Mouse (Mus musculus) ES-E14 (cell line): ENCODE results near the gene Szrd1. TPM values are rescaled to one million over a fixed set of nuclear protein-coding genes. Genes with fewer than 3 reads are reported as not detected.

Experiments used
- DNase-seq: peaks from one replicate; pipeline ENCODE4 v3.0.0-alpha.2; 2013; ENCODE audit warnings: low read depth, low spot score
- H3K27ac ChIP-seq: 2 replicates; pipeline ENCODE4 v1.5.1; 2012; ENCODE audit warnings: low read depth, mild to moderate bottlenecking, low read length, moderate library complexity, mixed read lengths; ENCODE audit not compliant: poor library complexity, insufficient read depth, severe bottlenecking
- H3K36me3 ChIP-seq: 2 replicates; pipeline ENCODE4 v1.6.1; 2012; ENCODE audit warnings: mild to moderate bottlenecking, low read length, moderate library complexity, mixed read lengths; ENCODE audit not compliant: control insufficient read depth, poor library complexity, insufficient read depth, severe bottlenecking
- H3K4me1 ChIP-seq, 2 experiments: fragments of 150-350 bp in 1 of 2; sonication (generic) in 1 of 2; 2 replicates each; pipeline ENCODE4 v1.6.1; 2012; ENCODE audit warnings: low read length in 2 of 2, mild to moderate bottlenecking in 1 of 2, mixed read lengths in 1 of 2; ENCODE audit not compliant: control insufficient read depth in 2 of 2, insufficient read depth in 2 of 2, poor library complexity in 1 of 2
- H3K4me3 ChIP-seq, 2 experiments: fragments of 150-350 bp in 1 of 2; sonication (generic) in 1 of 2; 2 replicates each; pipeline ENCODE4 v1.5.1; 2012; ENCODE audit warnings: low read length in 2 of 2, low read depth in 1 of 2, mild to moderate bottlenecking in 1 of 2, mixed read lengths in 1 of 2; ENCODE audit not compliant: insufficient read depth in 1 of 2, poor library complexity in 1 of 2, severe bottlenecking in 1 of 2
- H3K9ac ChIP-seq: 2 replicates; pipeline ENCODE4 v1.6.1; 2012; ENCODE audit warnings: low read depth, mild to moderate bottlenecking, low read length, mixed read lengths; ENCODE audit not compliant: poor library complexity, insufficient read depth, severe bottlenecking
- H3K9me3 ChIP-seq: fragments of 150-350 bp; sonication (generic); 2 replicates; pipeline ENCODE4 v1.6.1; 2012; ENCODE audit warnings: low read depth, mild to moderate bottlenecking, low read length; ENCODE audit not compliant: control insufficient read depth, insufficient read depth
- CHD2 ChIP-seq: IDR thresholded peaks from 2 replicates; pipeline ENCODE4 v1.6.1; 2014; ENCODE audit warnings: mild to moderate bottlenecking, low read depth, low read length, inconsistent platforms
- HCFC1 ChIP-seq: IDR thresholded peaks from 2 replicates; pipeline ENCODE4 v1.6.1; 2012; ENCODE audit warnings: low read length, inconsistent platforms, borderline replicate concordance; ENCODE audit not compliant: insufficient read depth
- MAFK ChIP-seq: IDR thresholded peaks from 2 replicates; pipeline ENCODE4 v1.6.1; 2014; ENCODE audit warnings: mild to moderate bottlenecking, low read depth, low read length, inconsistent platforms; ENCODE audit not compliant: insufficient read depth
- ZC3H11A ChIP-seq: IDR thresholded peaks from 2 replicates; pipeline ENCODE4 v1.6.1; 2012; ENCODE audit warnings: low read depth, mild to moderate bottlenecking, inconsistent platforms, low read length, borderline replicate concordance
- ZNF384 ChIP-seq: IDR thresholded peaks from 2 replicates; pipeline ENCODE4 v1.6.1; 2012; ENCODE audit warnings: low read depth, low read length, inconsistent platforms
- in situ Hi-C, 2 experiments: fragments of 600-800 bp; cut with MboI; formaldehyde crosslinking; loops; one replicate each; pipeline ENCODE4 v1.15.1; 2025; ENCODE audit warnings: low sequenced_read_pairs in 2 of 2, inconsistent platforms in 1 of 2; ENCODE audit not compliant: unreplicated experiment in 2 of 2
- total RNA-seq: library from RNA; depleted of rRNA; stranded (reverse); fragments of 300-350 nt; gene quantifications from 2 replicates; pipeline ENCODE4 v1.2.3, GENCODE M21; 2012

Gene Szrd1
- total RNA-seq, 1 experiment, result 64.6 TPM

GRCm38 (mm10) chr4:141158609-141159008, 19.0 kb upstream of the Szrd1 start:
- no peak overlapping the region for H3K4me3 ChIP-seq
- no peak for DNase-seq
- H3K9me3 ChIP-seq, result no peaks in the 10 kb centered on the region
- H3K27ac ChIP-seq, result 0 out of 2 replicates have a peak overlapping the region, but pooled peaks have one; percentile 56
- H3K4me1 ChIP-seq, result peaks cover 11 to 31% of the 10 kb centered on the region in 2 experiments
- no peak overlapping the region for H3K9ac ChIP-seq
- H3K36me3 ChIP-seq, result peaks cover 2% of the 10 kb centered on the region; the same call in 1 of the 2 replicates
- TF ChIP-seq CHD2 (no peak), ZC3H11A (no peak), HCFC1 (no peak), ZNF384 (no peak), MAFK (no peak)
- in situ Hi-C loops, result no loop called here

- H3K9ac ChIP-seq, result no peak overlapping the region
- no peak for TF ChIP-seq CHD2
- TF ChIP-seq HCFC1, result no peak
- no peak for TF ChIP-seq ZC3H11A
- no peak for TF ChIP-seq MAFK
- no peak for TF ChIP-seq ZNF384
- H3K4me3 ChIP-seq, result no peak overlapping the region
- in situ Hi-C loops, result no loop called here
- peaks cover 8 to 30% of the 10 kb centered on the region in 2 experiments; a peak in 3 of 4 replicates for H3K4me1 ChIP-seq
- no peak overlapping the region; the same call in 1 of the 2 replicates for H3K27ac ChIP-seq
- peaks cover 2% of the 10 kb centered on the region; the same call in 1 of the 2 replicates for H3K36me3 ChIP-seq
- no peak for DNase-seq
- H3K9me3 ChIP-seq, result no peaks in the 10 kb centered on the region
Observed at GRCm38 (mm10) chr4:141157485-141157884, 17.9 kb upstream of the Szrd1 start.

GRCm38 (mm10) chr4:141149116-141149515, 9.5 kb upstream of the Szrd1 start:
- no peaks in the 10 kb centered on the region; the same call in 1 of the 2 replicates for H3K36me3 ChIP-seq
- H3K9ac ChIP-seq, result no peak overlapping the region; the same call in 1 of the 2 replicates
- in situ Hi-C loops, result no loop called here
- H3K9me3 ChIP-seq, result no peaks in the 10 kb centered on the region
- H3K27ac ChIP-seq, result no peak overlapping the region
- peaks cover 7 to 10% of the 10 kb centered on the region in 2 experiments for H3K4me1 ChIP-seq
- DNase-seq, result no peak
- H3K4me3 ChIP-seq, result peak overlapping the region; percentile 87 to 98
- TF ChIP-seq ZNF384 (no peak), ZC3H11A (no peak), CHD2 (no peak), HCFC1 (no peak), MAFK (no peak)

- Histone ChIP-seq H3K36me3 (no peaks in the 10 kb centered on the region; the same call in 1 of the 2 replicates), H3K4me1 (peaks cover 7 to 10% of the 10 kb centered on the region in 2 experiments), H3K27ac (no peak overlapping the region), H3K4me3 (peak overlapping the region; percentile 87 to 98), H3K9ac (peak overlapping the region; percentile 81), H3K9me3 (no peaks in the 10 kb centered on the region)
- no peak for DNase-seq
- TF ChIP-seq CHD2 (no peak), HCFC1 (peak; percentile 11)
- in situ Hi-C loops, result no loop called here
Observed at GRCm38 (mm10) chr4:141148009-141148801, 8.6 kb upstream of the Szrd1 start.
